Mouse (Mus musculus): ENCODE data around the gene Rwdd4a. TPM values are rescaled to one million over a fixed set of nuclear protein-coding genes. Genes with fewer than 3 reads are reported as not detected.
A peak's percentile ranks its signal among the peaks of the same experiment; 100 is the strongest.

The Rwdd4a gene
- polyA plus RNA-seq (2012; ENCODE audit: insufficient read depth, insufficient read length, missing spikeins): 23.0 and 29.1 TPM in 2 replicates

- peak within 1 kb of the TSS; percentile 83 for H3K4me3 ChIP-seq (ENCODE audit: insufficient read depth, low read depth, low read length)
- peak within 1 kb of the TSS; percentile 64 for H3K27ac ChIP-seq (replicated peaks; ENCODE audit: low read depth, low read length)
- H3K4me1 ChIP-seq (ENCODE audit: control insufficient read depth, insufficient read depth, insufficient read length, low read length): no peaks in the 10 kb centered on the region
Observed at GRCm38 (mm10) chr8:47533344-47534125, at the start of gene Rwdd4a, which contains the start of gene Trappc11. Rwdd4a (plus strand) TSS chr8:47533664. Trappc11 (minus strand) TSS chr8:47533470.

- Histone ChIP-seq H3K27ac (replicated peaks; ENCODE audit: low read depth, low read length) (no peak overlapping the region), H3K4me1 (ENCODE audit: control insufficient read depth, insufficient read depth, insufficient read length, low read length) (no peaks in the 10 kb centered on the region), H3K4me3 (ENCODE audit: insufficient read depth, low read depth, low read length) (no peak overlapping the region)
Observed at GRCm38 (mm10) chr8:47487231-47487630, 46.2 kb upstream of the Rwdd4a start.

GRCm38 (mm10) chr8:47493106-47493505 lies 40.4 kb upstream of the Rwdd4a start:
- Histone ChIP-seq H3K4me3 (ENCODE audit: insufficient read depth, low read depth, low read length) (no peak overlapping the region), H3K4me1 (ENCODE audit: control insufficient read depth, insufficient read depth, insufficient read length, low read length) (no peaks in the 10 kb centered on the region), H3K27ac (replicated peaks; ENCODE audit: low read depth, low read length) (no peak overlapping the region)

GRCm38 (mm10) chr8:47494602-47495153 lies 38.8 kb upstream of the Rwdd4a start:
- no peak overlapping the region for H3K27ac ChIP-seq (replicated peaks; ENCODE audit: low read depth, low read length)
- H3K4me3 ChIP-seq (ENCODE audit: insufficient read depth, low read depth, low read length): no peak overlapping the region
- no peaks in the 10 kb centered on the region for H3K4me1 ChIP-seq (ENCODE audit: control insufficient read depth, insufficient read depth, insufficient read length, low read length)

GRCm38 (mm10) chr8:47495428-47495827 lies 38.0 kb upstream of the Rwdd4a start:
- no peak overlapping the region for H3K4me3 ChIP-seq (ENCODE audit: insufficient read depth, low read depth, low read length)
- no peaks in the 10 kb centered on the region for H3K4me1 ChIP-seq (ENCODE audit: control insufficient read depth, insufficient read depth, insufficient read length, low read length)
- no peak overlapping the region for H3K27ac ChIP-seq (replicated peaks; ENCODE audit: low read depth, low read length)

GRCm38 (mm10) chr8:47501994-47502393 lies 31.5 kb upstream of the Rwdd4a start:
- Histone ChIP-seq H3K4me1 (ENCODE audit: control insufficient read depth, insufficient read depth, insufficient read length, low read length) (no peaks in the 10 kb centered on the region), H3K4me3 (ENCODE audit: insufficient read depth, low read depth, low read length) (no peak overlapping the region), H3K27ac (replicated peaks; ENCODE audit: low read depth, low read length) (no peak overlapping the region)

GRCm38 (mm10) chr8:47502546-47502945 lies 30.9 kb upstream of the Rwdd4a start:
- H3K27ac ChIP-seq (replicated peaks; ENCODE audit: low read depth, low read length): no peak overlapping the region
- H3K4me1 ChIP-seq (ENCODE audit: control insufficient read depth, insufficient read depth, insufficient read length, low read length): no peaks in the 10 kb centered on the region
- no peak overlapping the region for H3K4me3 ChIP-seq (ENCODE audit: insufficient read depth, low read depth, low read length)

GRCm38 (mm10) chr8:47505431-47505830 lies 28.0 kb upstream of the Rwdd4a start:
- Histone ChIP-seq H3K4me3 (ENCODE audit: insufficient read depth, low read depth, low read length) (no peak overlapping the region), H3K4me1 (ENCODE audit: control insufficient read depth, insufficient read depth, insufficient read length, low read length) (no peaks in the 10 kb centered on the region), H3K27ac (replicated peaks; ENCODE audit: low read depth, low read length) (no peak overlapping the region)

- H3K27ac ChIP-seq (replicated peaks; ENCODE audit: low read depth, low read length): no peak overlapping the region
- H3K4me1 ChIP-seq (ENCODE audit: control insufficient read depth, insufficient read depth, insufficient read length, low read length): no peaks in the 10 kb centered on the region
- H3K4me3 ChIP-seq (ENCODE audit: insufficient read depth, low read depth, low read length): no peak overlapping the region
Observed at GRCm38 (mm10) chr8:47510930-47511329, 22.5 kb upstream of the Rwdd4a start.

- Histone ChIP-seq H3K4me1 (ENCODE audit: control insufficient read depth, insufficient read depth, insufficient read length, low read length) (no peaks in the 10 kb centered on the region), H3K27ac (replicated peaks; ENCODE audit: low read depth, low read length) (no peak overlapping the region), H3K4me3 (ENCODE audit: insufficient read depth, low read depth, low read length) (no peak overlapping the region)
Observed at GRCm38 (mm10) chr8:47513601-47514000, 19.9 kb upstream of the Rwdd4a start.

GRCm38 (mm10) chr8:47528094-47528493 lies 5.4 kb upstream of the Rwdd4a start:
- H3K27ac ChIP-seq (replicated peaks; ENCODE audit: low read depth, low read length): no peak overlapping the region
- no peak overlapping the region for H3K4me3 ChIP-seq (ENCODE audit: insufficient read depth, low read depth, low read length)
- H3K4me1 ChIP-seq (ENCODE audit: control insufficient read depth, insufficient read depth, insufficient read length, low read length): no peaks in the 10 kb centered on the region

- Histone ChIP-seq H3K4me1 (ENCODE audit: control insufficient read depth, insufficient read depth, insufficient read length, low read length) (no peaks in the 10 kb centered on the region), H3K4me3 (ENCODE audit: insufficient read depth, low read depth, low read length) (no peak overlapping the region), H3K27ac (replicated peaks; ENCODE audit: low read depth, low read length) (no peak overlapping the region)
Observed at GRCm38 (mm10) chr8:47538323-47538722, 4.9 kb downstream of the Rwdd4a start.

GRCm38 (mm10) chr8:47542746-47543145 lies 9.3 kb downstream of the Rwdd4a start:
- no peak overlapping the region for H3K4me3 ChIP-seq (ENCODE audit: insufficient read depth, low read depth, low read length)
- no peaks in the 10 kb centered on the region for H3K4me1 ChIP-seq (ENCODE audit: control insufficient read depth, insufficient read depth, insufficient read length, low read length)
- no peak overlapping the region for H3K27ac ChIP-seq (replicated peaks; ENCODE audit: low read depth, low read length)

- no peak overlapping the region for H3K4me3 ChIP-seq (ENCODE audit: insufficient read depth, low read depth, low read length)
- H3K4me1 ChIP-seq (ENCODE audit: control insufficient read depth, insufficient read depth, insufficient read length, low read length): no peaks in the 10 kb centered on the region
- H3K27ac ChIP-seq (replicated peaks; ENCODE audit: low read depth, low read length): no peak overlapping the region
Observed at GRCm38 (mm10) chr8:47544094-47544493, 10.6 kb downstream of the Rwdd4a start.

- no peak overlapping the region for H3K27ac ChIP-seq (replicated peaks; ENCODE audit: low read depth, low read length)
- no peak overlapping the region for H3K4me3 ChIP-seq (ENCODE audit: insufficient read depth, low read depth, low read length)
- no peaks in the 10 kb centered on the region for H3K4me1 ChIP-seq (ENCODE audit: control insufficient read depth, insufficient read depth, insufficient read length, low read length)
Observed at GRCm38 (mm10) chr8:47547102-47547501, 13.6 kb downstream of the Rwdd4a start.

- Histone ChIP-seq H3K4me1 (ENCODE audit: control insufficient read depth, insufficient read depth, insufficient read length, low read length) (no peaks in the 10 kb centered on the region; the same call in 1 of the 2 replicates), H3K4me3 (ENCODE audit: insufficient read depth, low read depth, low read length) (no peak overlapping the region), H3K27ac (replicated peaks; ENCODE audit: low read depth, low read length) (no peak overlapping the region)
Observed at GRCm38 (mm10) chr8:47553613-47554012, 20.1 kb downstream of the Rwdd4a start.
